Mouse (Mus musculus) ovary, postnatal 10 days (tissue): ENCODE data around the gene Ergic3.

Experiments
- DNase-seq: peaks from one replicate; pipeline ENCODE4 v3.0.0; 2022; ENCODE audit warnings: low spot score

Gene Ergic3

DNA sequence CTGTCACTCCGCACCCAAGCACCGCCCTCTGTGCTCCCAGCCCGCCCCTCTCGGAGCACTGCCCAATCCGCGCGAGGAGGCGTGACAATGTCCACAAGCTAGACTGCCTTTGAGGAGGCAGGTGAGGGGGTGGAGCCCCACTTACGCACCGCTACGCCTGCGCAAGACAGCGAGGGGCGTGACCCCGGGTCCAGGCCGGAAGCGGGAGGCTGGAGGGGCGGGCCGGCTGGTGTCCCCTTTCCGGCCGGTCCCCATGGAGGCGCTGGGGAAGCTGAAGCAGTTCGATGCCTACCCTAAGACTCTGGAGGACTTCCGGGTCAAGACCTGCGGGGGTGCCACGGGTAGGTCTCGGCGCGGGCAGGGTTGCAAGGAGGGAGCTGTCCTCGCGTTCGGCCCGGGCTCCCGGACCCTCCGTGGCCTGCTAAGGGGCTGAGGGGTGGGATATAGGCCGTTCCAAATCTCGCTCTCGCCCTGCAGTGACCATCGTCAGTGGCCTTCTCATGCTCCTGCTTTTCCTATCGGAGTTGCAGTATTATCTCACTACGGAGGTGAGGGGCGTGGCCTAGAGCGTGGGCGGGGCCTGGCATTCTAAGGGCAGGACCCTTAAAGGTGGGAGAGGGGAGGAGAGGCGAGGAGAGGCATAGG, at the start of gene Ergic3, which contains the start of gene 6430550D23Rik:
Gene Ergic3 (plus strand): TSS at position 158 of the 645 bp plus-strand sequence.
Gene 6430550D23Rik (minus strand): TSS at position 90 of the 645 bp plus-strand sequence.
- DNase-seq = peak; percentile 92

DNA sequence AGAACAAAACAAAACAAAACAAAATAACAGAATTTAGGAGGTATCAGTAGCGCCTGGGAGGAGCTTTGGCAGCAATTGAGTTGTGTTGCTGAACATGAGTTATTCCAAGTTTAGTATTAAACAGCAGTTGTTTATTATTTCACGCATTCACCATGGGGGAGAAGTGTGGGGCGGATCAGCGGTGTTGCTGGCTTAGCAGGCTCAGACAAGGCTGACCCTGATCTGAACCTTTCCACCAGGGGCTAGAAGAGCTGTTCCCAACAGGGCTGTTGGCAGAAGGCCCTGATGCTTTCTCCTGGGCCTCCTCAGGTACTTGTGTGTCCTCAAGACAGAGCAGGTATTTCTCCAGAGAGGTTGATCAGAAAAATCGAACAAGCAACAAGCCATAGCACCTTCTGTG, 47.9 kb upstream of the Ergic3 start:
- DNase-seq = no peak

DNA sequence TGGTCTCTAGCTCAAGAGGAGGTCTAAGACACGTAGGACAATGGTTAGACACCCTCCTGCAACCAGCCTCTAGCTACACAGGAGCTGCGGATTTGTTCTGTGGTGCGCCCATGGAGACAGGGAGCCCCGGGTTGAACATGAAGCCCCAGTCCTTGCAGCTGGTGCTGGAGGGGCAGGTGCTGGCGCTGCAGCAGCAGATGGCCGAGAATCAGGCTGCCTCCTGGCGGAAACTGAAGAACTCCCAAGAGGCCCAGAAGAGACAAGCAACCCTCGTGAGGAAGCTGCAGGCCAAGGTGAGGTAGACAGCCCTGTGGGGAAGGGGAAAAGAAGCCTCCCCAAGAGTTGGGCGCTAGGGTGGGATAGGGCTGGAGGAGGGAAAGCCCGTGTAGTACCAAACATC, 46.0 kb upstream of the Ergic3 start:
- no peak for DNase-seq

DNA sequence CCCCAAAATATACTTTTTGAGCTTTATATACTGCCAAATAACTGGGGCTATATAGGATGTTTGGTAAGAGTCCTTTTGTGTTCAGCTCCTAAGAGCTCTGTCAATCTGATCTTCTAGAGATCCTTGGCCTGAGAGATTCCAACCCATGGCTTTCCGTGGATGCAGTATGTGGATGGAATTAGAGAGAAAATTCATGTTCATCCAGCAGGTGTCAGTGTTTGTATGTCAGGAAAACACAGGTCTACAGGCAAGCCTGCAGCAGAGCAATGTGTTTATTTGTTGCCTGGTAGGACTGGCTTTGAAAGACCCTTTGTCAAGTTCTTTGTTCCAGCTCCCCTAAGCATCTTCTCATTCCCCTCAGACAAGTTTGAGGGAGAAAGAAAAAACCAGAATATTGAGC, 44.9 kb upstream of the Ergic3 start:
- DNase-seq = no peak

DNA sequence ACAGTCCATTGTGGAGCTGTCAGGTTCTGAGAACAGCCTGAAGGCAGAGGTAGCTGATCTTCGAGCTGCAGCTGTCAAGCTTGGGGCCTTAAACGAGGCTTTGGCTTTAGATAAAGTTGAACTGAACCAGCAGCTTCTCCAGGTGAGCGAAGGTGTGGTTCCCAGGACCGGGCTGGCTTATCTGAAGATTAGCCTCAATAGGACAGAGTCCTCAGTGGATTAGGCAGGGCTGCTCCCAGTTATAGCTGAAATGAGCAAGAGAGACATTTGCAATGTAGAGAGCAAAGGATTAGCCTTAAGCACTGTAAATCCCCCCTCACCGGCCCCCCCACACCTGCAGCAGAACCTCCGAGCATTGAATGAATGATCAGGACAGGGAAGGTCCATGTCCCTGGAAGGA, 34.5 kb upstream of the Ergic3 start:
- DNase-seq = no peak

DNA sequence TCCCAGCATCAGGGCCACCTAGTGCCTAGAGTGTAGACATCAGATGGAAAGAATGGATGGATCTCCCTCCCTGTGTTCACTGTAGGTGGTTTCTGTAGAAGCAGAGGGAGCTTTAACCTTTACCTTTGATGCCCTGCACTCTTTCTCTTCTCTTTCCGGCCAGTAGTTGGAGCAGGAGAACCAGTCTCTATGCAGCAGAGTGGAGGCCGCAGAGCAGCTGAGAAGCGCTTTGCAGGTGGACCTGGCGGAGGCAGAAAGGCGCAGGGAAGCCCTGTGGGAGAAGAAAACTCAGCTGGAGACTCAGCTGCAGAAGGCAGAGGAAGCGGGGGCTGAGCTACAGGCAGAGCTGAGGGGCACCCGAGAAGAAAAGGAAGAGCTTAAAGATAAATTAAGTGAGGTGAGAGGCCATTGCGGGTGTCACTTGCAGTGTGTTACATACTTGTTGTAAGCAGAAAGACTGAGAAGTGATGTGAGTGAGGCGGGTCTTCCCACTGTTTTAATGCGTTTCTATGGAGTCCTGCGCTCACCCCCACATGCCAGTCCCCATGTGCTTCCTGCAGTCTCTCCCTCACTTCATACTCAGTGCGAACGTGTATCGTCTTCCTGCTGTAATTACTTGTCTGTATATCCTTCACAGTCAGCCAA, 33.6 kb upstream of the Ergic3 start:
- no peak for DNase-seq

DNA sequence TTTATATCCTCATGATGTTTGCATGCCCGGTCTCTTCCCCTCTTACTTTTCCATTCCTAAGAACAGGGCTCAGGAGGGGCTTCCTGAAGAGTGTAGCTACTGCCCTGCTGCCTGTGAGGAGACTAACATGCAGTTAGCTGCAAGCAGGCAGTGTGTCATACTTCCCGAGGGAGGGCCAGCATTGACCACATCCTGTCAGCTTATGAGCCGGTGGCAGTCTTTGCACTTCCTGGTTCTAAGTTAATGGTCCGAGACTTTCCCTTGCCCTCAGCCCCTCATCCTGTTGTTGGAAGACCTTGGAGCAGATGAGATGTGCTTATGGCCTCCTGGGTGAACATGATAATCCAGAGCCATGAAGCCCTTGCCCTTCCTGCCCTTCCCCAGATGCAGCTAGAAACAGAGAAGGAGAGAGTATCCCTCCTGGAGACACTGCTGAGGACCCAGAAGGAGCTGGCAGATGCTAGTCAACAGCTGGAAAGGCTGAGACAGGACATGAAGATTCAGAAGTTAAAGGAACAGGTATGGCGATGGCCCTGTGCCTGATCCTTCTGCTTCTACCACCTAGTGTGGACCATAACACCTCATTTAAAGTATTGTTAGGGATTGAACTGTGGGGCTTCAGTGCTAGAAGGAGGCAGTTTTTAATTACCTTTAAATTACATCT, 28.4 kb upstream of the Ergic3 start:
- DNase-seq = no peak

DNA sequence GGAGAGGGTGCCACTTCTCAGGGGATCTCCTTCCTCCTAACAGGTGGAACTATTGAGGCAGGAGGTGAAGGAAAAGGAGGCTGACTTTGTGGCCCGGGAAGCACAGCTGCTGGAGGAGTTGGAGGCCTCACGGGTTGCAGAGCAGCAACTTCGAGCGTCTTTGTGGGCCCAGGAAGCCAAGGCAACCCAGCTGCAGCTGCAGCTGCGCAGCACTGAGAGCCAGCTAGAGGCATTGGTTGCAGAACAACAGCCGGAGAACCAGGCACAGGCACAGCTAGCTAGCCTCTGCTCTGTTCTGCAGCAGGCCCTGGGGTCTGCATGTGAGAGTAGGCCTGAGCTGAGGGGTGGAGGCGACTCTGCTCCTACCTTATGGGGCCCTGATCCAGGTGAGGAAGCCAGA, 22.1 kb upstream of the Ergic3 start:
- no peak for DNase-seq

DNA sequence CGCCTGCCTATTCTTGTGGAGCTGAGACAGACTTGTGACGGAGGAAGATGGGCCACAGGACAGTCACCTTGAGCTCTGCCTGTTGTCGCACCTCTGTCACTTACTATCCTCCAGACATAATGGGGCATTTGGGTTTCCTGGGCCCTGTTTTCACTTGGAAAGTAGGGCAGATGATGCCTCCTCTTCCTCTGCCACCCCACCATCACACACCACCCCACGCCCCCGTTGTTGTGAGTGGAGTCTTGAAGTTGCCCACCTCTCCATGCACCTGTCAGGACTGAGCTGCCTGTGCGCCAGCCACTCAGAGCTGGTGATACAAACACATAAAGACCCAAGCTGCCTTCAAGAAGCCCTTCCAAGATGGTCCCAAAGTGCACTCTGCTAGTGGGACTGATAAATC, 20.7 kb upstream of the Ergic3 start:
- no peak for DNase-seq

DNA sequence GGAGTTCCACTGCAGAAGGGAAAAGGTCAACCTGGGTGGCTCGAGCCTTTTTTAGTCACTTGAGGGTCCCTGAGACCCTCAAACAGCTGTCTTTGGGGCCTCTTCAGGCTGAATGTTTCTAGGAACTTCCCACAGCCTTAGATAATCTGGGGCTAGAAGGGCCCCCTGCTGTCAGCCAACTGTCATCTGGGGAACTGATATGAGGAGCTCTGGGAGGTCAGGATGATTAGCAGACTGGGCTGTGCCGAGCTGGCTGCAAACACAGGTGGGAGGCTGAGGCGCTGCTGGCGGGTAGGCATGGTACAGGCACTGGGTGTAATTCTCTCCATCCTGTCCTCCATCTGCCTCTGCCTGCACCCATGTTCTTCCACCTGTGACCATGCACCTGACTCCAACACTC, 18.8 kb upstream of the Ergic3 start:
- DNase-seq = no peak

DNA sequence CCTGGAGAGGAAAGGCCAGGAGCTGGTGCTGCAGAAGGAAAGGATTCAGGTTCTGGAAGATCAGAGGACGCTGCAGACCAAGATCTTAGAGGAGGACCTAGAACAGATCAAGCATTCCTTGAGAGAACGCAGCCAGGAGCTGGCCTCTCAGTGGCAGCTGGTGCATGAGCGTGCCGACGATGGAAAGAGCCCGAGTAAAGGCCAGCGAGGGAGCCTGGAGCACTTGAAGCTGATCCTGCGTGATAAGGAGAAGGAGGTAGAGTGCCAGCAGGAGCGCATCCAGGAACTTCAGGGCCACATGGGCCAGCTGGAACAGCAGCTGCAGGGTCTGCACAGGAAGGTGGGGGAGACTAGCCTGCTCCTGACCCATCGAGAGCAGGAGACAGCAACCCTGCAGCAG, 16.7 kb upstream of the Ergic3 start:
- no peak for DNase-seq

DNA sequence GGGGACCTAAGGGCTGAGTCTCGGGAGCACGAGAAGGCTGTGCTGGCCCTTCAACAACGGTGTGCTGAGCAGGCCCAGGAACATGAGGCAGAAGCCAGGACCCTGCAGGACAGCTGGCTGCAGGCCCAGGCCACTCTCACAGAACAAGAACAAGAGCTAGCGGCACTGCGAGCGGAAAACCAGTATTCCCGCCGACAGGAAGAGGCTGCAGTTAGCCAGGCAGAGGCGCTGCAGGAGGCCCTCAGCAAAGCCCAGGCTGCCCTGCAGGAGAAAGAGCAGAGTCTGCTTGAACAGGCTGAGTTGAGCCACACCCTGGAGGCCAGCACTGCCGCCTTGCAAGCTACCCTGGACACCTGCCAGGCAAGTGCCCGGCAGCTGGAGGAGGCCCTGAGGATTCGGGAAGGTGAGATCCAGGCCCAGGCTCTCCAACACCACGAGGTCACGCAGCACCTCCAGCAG, 16.0 kb upstream of the Ergic3 start:
- no peak for DNase-seq

DNA sequence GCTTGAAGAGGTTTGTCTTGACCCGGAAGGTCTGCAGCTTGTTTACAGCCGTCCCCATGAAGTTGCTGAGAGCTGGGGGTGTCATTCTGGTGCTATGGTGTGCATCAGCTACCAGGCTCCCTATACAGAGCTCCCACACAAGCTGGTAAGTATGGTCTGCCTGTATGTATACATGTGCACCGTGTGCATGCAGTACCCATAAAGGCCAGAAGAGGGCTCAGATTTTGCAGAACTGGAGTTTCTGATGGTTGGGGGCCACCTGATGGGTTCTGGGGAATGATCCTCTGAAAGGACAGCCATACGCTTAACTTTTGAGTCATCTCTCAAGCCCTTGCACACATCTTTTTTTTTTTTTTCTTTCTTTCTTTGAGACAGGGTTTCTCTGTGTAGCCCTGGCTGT, 2.5 kb upstream of the Ergic3 start:
- no peak for DNase-seq

DNA sequence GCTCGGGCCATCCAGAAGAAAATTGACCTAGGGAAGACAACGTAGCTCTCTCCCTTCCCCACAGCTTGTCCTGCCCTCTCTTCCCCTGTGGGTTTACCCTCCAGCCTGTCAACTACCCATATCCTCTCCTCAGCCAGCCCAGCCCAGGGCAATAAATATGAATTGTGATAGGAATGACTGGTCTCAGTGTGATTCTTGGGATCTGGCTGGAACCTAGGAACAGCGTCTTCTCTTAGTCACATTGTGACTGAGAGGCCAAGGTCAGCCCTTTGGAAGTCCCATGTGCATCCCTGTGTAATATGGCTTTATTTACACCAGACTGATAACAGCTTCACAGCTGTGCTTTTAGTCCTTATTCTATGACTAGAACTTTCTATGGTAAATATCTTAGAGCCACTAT, 10.3 kb downstream of the Ergic3 start:
- no peak for DNase-seq

DNA sequence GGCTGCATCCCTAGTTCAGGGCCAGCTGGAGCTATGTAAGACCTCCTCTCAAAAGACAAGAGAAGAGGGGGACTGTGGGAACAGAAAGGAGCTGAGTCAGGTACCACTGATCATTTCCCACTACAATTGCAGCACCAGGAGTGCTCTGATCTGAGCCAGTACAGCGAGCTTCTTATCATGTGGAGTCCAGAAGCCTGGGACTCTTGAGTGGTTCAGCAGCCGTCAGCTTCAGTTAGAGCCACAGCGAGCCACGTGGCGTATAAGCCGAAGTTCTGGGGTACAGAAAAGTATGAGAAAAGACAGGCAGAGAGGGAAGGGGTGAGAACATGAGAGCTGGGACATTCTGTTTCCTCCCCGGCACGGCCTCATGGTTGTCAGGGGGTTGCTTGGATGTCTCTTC, 13.4 kb downstream of the Ergic3 start:
- DNase-seq = no peak

DNA sequence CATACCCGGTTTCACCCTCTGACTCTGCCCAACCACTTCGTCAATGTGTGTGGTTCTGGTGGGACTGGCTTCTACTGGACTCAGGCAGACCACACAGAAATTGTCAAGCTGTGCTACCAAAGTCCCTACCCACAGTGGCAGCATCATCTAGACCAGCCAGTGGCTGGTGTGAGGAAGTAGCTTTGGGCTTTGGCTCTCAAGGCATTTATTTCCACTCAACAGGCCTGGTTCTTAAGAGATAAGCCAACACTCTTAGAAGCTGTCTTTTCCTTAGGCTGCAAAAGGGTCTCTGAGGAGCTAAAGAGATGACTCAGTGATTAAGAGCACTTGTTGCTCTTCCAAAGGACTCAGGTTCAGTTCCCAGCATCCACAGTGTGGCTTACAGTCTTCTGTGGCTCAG, 13.9 kb downstream of the Ergic3 start:
- no peak for DNase-seq

DNA sequence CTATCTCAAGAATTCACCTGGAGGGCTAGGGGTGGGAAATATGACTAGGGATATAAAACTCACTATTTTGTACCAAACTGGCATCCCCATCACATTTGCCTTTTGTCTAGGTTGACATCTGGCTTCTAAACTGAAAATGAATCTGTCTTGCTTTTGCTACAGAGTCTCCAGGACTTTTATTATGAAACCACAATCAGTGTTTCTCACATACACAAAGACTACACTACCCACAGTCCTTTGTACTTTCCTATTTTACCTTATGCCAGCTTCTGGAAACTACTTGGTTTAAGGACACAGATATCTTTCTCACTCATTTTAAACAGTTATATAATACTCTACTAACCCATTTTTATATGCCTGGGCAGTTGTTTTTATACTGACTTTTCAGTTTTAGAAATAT, 17.6 kb downstream of the Ergic3 start:
- DNase-seq = no peak

DNA sequence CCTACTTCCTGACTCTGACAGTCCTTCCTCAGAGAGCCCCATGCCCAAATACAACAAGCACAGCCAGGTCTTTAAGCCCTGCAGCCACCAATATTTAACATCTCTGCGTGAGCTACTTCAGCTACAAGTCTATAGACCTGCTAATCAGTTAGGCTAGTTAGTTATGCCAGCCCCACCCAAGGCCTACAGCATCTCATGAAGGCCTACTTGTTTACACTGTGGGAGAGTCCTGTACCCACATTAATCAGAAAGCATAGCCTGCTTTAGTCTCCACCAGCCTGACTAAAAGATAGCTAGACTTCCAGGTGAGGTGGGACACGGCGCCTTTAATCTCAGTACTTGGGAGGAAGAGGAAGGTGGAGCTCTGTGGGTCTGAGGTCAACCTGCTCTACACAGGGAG, 31.5 kb downstream of the Ergic3 start:
- DNase-seq = no peak

DNA sequence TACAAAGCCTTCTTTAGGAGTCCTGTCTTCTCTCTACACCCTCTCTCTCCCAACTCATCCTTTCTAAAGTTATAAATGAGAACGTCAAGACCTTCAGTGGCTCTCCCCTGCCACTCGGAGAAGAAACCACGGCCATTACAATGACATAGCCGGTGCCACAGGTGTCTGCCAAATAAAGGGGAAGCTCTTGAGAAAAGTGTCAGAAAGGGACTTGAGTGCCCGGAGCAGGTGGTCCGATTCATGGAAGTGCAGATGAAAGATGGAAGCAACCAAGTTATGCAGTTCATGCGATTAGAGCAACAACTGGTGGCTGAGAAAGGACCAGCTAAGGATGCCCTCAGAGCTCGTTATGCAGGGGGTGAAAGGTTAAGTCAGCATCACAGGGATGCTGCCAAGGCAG, 35.1 kb downstream of the Ergic3 start:
- DNase-seq = no peak

DNA sequence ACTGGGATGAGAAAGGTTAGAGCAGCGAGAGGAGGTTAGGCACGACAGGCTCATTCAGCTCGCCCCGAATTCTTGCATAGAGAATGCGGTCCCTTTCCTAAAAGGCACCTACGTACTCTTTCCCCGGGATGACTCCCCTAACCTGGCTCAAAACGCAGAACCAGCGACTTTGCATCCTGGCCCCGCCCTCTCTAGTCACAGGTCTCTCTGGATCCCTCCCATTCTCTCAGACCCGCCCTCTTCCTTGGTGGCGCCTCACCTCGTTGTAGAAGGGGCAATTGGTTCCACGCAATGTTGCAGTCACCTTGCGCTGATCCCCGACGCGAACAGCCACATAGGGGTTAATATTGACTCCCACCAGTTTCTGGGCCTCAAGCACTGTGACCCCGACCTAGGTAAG, 40.1 kb downstream of the Ergic3 start:
- no peak for DNase-seq

DNA sequence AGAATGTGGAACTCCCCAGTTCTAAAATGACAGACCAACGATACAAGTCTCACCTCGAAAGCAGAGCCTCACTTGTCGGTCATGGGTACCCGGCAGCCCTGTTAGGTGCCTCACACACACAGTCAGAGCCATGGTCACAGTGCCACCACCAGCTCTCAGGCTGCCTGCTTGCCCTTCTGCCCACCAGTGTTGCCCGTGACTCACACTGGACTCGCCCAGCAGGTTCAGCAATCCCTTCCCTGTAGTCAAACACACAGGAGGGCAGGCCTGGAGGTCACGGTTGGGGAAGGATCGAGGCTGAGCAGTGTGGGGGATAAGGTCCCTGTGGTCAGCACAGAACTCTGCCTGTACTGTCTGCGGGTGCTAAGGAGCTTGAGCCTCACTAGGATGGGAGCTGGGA, 45.0 kb downstream of the Ergic3 start, which contains the start of gene Fer1l4:
Gene Fer1l4 (minus strand): TSS at position 132 of the 400 bp plus-strand sequence.
- no peak for DNase-seq

DNA sequence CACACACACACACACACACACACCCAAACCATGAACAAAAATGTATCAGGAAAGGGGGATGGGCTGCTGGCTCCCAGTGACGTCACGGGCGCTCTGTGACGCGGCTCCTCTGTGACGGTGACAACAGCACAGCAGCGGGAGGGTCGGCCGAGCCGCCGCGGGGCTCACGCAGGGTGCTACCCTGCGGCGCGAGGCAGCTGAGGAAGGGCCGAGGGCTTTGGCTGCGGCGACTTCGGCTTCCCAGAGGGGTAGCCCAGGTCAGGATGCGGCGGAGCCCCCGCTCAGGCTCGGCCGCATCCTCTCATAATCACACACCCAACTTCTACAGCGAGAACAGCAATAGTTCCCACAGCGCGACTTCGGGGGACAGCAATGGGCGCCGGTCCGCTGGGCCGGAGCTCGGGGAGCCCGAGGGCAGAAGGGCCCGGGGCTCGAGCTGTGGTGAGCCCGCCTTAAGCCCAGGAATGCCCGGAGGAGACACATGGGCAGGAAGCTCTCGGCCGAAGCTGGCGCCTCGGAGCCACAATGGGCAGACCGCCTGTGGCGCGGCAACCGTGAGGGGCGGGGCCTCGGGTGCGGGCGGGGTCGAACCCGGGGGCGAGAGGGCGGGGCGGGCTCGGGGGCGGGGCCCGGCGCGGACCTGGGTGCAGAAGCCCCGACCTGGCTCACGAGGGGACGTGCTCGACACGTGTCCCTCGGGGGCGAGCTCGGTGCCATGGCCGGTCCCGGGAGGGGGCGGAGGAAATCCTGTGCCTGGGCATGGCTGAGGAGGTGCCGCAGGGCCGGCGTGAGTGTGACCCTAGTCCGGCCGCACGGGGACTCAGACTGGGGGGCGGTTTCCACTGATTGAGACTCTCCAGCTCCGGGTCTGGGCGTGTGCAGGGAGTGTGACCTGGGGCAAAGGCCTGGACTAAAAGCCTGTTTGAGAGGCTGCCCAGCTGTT, 57.5 kb downstream of the Ergic3 start, which contains the start of gene Spag4:
Gene Spag4 (plus strand): TSS at position 77 of the 943 bp plus-strand sequence.
- DNase-seq = peak; percentile 45
